Mouse (Mus musculus) activated CD4-positive, CD25-positive, alpha-beta regulatory T cell (primary cell): ENCODE measurements around the gene Slc10a4. TPM values are rescaled to one million over a fixed set of nuclear protein-coding genes. Genes with fewer than 3 reads are reported as not detected.

Experiments used
- polyA plus RNA-seq, 2 experiments: library from polyadenylated mRNA; unstranded; fragments of 100-300 nt; shearing (Covaris generic); gene quantifications; one replicate each; pipeline ENCODE4 v1.2.1; 2017

Gene Slc10a4
- polyA plus RNA-seq = not detected

GRCm38 (mm10) chr5:73006784-73007581 is at the start of gene Slc10a4:
Gene Slc10a4, plus strand, starts transcription at chr5:73006883.

GRCm38 (mm10) chr5:72974602-72975001 is 32.1 kb upstream of the Slc10a4 start, which contains the start of gene Gm10135:
Gene Gm10135, minus strand, starts transcription at chr5:72974702.

Other genes starting within 250 kb of the Slc10a4 start
- gene Tec, start 138.4 kb upstream of the Slc10a4 start, polyA plus RNA-seq = 10 to 100 TPM; 10.6 to 10.8 TPM
- gene Slain2, start 92.6 kb upstream of the Slc10a4 start, polyA plus RNA-seq = 10 to 100 TPM; 67.7 to 71.9 TPM
- not detected for gene Gm10135, start 32.2 kb upstream of the Slc10a4 start, polyA plus RNA-seq
- 10 to 100 TPM; 56.9 to 96.0 TPM for gene Fryl, start 249.7 kb downstream of the Slc10a4 start, polyA plus RNA-seq